Mouse (Mus musculus) forebrain, embryonic 11.5 days (tissue): ENCODE data around the gene Dpm3. TPM values are rescaled to one million over a fixed set of nuclear protein-coding genes. Genes with fewer than 3 reads are reported as not detected.

Experiments
- ATAC-seq: fragments of 200-750 bp; cut with Nextera tagmentation; replicated peaks from 2 replicates; pipeline ENCODE4 v1.8.0; 2017; ENCODE audit warnings: moderate TSS enrichment; ENCODE audit not compliant: low FRiP score
- DNase-seq: peaks from one replicate; pipeline ENCODE4 v3.0.0-alpha.2; 2017; ENCODE audit warnings: low spot score
- H3K27ac ChIP-seq: fragments of 300-500 bp; sonication (generic); 2 replicates; pipeline ENCODE4 v1.5.1; 2014; ENCODE audit warnings: low read depth, low read length
- H3K27me3 ChIP-seq: fragments of 300-500 bp; sonication (generic); 2 replicates; pipeline ENCODE4 v1.6.1; 2014; ENCODE audit warnings: mild to moderate bottlenecking, low read length, mixed read lengths; ENCODE audit not compliant: control insufficient read depth, insufficient read depth
- H3K36me3 ChIP-seq: fragments of 300-500 bp; sonication (generic); 2 replicates; pipeline ENCODE4 v1.6.1; 2014; ENCODE audit warnings: mild to moderate bottlenecking, low read length, moderate library complexity, mixed read lengths; ENCODE audit not compliant: control insufficient read depth, insufficient read depth
- H3K4me1 ChIP-seq: fragments of 300-500 bp; sonication (generic); replicated peaks from 2 replicates; pipeline ENCODE4 v1.6.1; 2014; ENCODE audit warnings: low read length, mixed read lengths; ENCODE audit not compliant: control insufficient read depth, insufficient read depth
- H3K4me2 ChIP-seq: fragments of 300-500 bp; sonication (generic); 2 replicates; pipeline ENCODE4 v1.6.1; 2014; ENCODE audit warnings: low read depth, mild to moderate bottlenecking, low read length, moderate library complexity, mixed read lengths; ENCODE audit not compliant: severe bottlenecking
- H3K4me3 ChIP-seq: fragments of 300-500 bp; sonication (generic); 2 replicates; pipeline ENCODE4 v1.5.1; 2014; ENCODE audit warnings: low read depth, low read length
- H3K9ac ChIP-seq: fragments of 300-500 bp; sonication (generic); 2 replicates; pipeline ENCODE4 v1.6.1; 2014; ENCODE audit warnings: low read length
- H3K9me3 ChIP-seq: fragments of 300-500 bp; sonication (generic); 2 replicates; pipeline ENCODE4 v1.6.1; 2016; ENCODE audit warnings: low read length, mixed read lengths; ENCODE audit not compliant: control insufficient read depth
- WGBS: fragments of 180-500 bp; shearing (Covaris S2); extraction: QIAGEN DNeasy Blood & Tissue Kit; methylation state at CpG from one replicate; pipeline ENCODE4 v1.1.7; 2014; 5-methylcytosine and 5-hydroxymethylcytosine counted together
- polyA plus RNA-seq: library from polyadenylated mRNA; unstranded; fragments of >200 nt; fragmentation: Nextera tagmentation; extraction: Ambion mirVana; gene quantifications from 2 replicates; pipeline ENCODE4 v1.2.1, GENCODE M21; 2014

Dpm3 gene
- polyA plus RNA-seq, 1 experiment from 2014 or later = 79.0 TPM

DNA sequence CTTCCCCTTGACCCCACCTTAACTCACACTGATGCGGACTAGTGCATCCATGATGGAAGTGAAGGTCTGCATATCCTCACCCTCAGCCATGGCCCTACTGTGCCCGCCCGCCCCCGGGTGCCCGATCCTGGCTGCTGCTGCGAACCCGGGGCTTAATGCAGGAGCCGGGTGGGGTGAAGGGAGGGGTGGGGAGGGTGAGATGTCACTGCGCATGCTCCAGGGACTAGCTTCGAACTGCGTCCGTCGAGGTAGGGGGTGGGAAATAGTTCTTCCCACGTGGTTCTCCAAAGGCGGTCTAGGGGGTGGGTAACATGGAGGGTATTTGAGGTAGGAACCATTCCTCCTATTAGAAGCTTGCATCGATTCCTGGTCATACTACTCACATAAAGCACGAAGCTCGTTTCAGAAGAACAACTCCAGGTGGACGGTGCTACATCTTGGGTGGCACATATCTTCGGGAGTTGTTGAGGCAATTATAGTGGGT, 13.4 kb upstream of the Dpm3 start, which contains the start of gene Krtcap2:
Gene Krtcap2 (plus strand): TSS at position 279 of the 484 bp plus-strand sequence.
- H3K36me3 ChIP-seq = no peaks in the 10 kb centered on the region; the same call in 1 of the 2 replicates
- H3K4me2 ChIP-seq = peak within 1 kb of the TSS; percentile 79
- H3K27me3 ChIP-seq = no peaks in the 10 kb centered on the region
- peak within 1 kb of the TSS; percentile 84 for H3K9ac ChIP-seq
- peak; percentile 82 for DNase-seq
- H3K4me3 ChIP-seq = peak within 1 kb of the TSS; percentile 78
- no peaks in the 10 kb centered on the region for H3K9me3 ChIP-seq
- peak within 1 kb of the TSS; percentile 74 for H3K27ac ChIP-seq
- 4% methylated on average over 20 of the region's 20 CpGs for WGBS
- ATAC-seq = peak; percentile 39
- peaks cover 24% of the 10 kb centered on the region for H3K4me1 ChIP-seq

DNA sequence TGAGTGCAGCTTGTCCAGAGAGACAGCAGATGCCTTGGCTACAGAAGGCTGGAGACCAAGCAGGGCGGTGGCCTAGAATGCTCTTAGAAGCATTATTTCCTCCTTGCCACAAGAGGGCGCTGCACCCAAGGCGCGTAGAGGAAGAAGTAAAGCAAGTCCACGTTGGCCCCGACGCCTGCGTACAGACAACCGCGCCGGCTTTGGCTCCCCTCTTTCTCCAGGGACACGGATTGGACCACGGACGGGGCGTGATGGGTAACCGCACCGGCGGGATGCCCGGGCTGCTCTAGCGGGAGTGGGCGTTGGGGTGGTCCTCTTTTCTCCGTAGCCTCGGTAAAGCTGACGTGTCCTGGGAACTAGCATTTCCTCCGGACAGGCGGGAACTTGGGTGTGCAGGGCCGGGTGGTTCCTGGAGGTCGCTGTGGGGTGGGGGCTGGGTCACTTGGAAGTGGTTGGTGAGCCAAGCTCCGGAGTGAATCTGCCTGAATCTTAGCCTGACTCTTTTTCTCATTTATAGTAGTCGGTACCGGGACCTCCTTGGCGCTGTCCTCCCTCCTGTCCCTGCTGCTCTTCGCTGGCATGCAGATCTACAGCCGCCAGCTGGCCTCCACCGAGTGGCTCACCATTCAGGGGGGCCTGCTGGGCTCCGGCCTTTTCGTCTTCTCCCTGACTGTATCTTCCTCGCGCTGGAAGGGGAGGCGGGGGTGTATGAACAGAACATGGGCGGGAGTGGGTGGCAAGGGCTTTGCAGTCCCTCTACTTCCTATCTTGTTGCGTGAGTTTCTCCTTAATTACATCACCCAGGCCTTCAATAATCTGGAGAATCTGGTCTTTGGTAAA, 12.7 kb upstream of the Dpm3 start, which contains the start of gene Trim46:
Gene Trim46 (minus strand): TSS at position 49 of the 840 bp plus-strand sequence.
- Histone ChIP-seq H3K27me3 (no peaks in the 10 kb centered on the region), H3K4me1 (peaks cover 27% of the 10 kb centered on the region), H3K4me3 (peak within 1 kb of the TSS; percentile 78), H3K9me3 (no peaks in the 10 kb centered on the region), H3K27ac (peak within 1 kb of the TSS; percentile 74), H3K36me3 (no peaks in the 10 kb centered on the region; the same call in 1 of the 2 replicates), H3K9ac (peak within 1 kb of the TSS; percentile 84), H3K4me2 (peak within 1 kb of the TSS; percentile 79)
- WGBS = 1% methylated on average over 42 of the region's 42 CpGs
- ATAC-seq (peak; percentile 63), DNase-seq (peak; percentile 94)

DNA sequence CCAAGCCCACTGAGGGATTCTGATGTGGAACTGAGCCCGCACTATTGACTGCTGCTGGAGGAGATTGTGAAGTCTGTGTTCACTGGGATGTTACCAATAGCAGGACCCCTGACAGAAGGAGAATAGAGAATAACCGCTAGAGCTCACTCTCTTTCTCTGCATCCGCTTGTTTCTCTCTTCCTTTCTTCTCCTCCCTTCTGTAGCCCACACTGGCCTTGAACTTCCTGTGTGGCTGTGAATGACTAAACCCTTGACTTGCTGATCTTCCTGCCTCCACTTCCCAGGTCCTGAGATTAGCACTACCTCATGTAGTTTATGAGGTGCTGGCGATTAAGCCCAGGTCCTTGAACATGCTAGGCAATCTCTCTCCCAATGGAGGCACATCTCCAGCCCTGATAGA, 11.7 kb upstream of the Dpm3 start:
- H3K27me3 ChIP-seq = no peaks in the 10 kb centered on the region; the same call in 1 of the 2 replicates
- H3K9me3 ChIP-seq = no peaks in the 10 kb centered on the region
- peak overlapping the region; percentile 78 for H3K4me3 ChIP-seq
- no peak for DNase-seq
- no peak for ATAC-seq
- H3K9ac ChIP-seq = peak overlapping the region; percentile 84
- peak overlapping the region; percentile 79; the same call in 1 of the 2 replicates for H3K4me2 ChIP-seq
- no peak overlapping the region for H3K27ac ChIP-seq
- peaks cover 27% of the 10 kb centered on the region for H3K4me1 ChIP-seq
- 86% methylated on average over 4 of the region's 4 CpGs for WGBS
- H3K36me3 ChIP-seq = no peaks in the 10 kb centered on the region; the same call in 1 of the 2 replicates

DNA sequence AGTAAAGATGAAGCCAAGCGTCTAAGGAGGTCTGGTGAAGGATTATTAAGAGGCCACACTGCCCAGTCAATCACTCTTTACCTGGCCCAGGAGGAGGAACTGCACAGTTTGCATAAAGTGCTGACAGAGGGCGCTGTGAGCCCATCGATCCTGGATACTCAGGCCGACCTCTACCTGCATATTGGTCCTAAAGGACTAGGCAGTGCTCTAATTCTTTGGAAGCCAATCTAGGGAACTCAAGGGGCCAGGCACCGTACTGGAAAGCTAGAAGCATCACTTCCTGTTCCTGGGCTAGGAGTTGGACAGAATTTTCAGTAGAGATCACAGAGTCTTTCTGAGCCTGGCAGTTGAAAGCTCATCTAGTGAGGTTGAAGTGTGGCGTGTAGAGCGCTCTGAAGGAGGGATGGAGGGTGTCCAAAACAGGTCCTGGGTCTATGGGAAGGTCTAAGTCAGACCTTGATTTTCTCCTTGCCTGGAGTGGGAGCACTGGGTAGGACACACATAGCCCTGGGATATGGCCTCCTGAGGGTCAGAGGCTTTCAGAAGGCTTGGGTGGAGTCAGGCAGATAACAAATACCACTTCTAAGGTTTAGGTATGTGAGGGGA, 8.6 kb upstream of the Dpm3 start:
- H3K9ac ChIP-seq = no peak overlapping the region
- no peaks in the 10 kb centered on the region; the same call in 1 of the 2 replicates for H3K36me3 ChIP-seq
- ATAC-seq (no peak), DNase-seq (no peak)
- H3K27me3 ChIP-seq = no peaks in the 10 kb centered on the region; the same call in 1 of the 2 replicates
- no peaks in the 10 kb centered on the region for H3K9me3 ChIP-seq
- H3K27ac ChIP-seq = no peak overlapping the region
- WGBS = 24% methylated on average over 7 of the region's 7 CpGs
- H3K4me3 ChIP-seq = no peak overlapping the region
- no peak overlapping the region for H3K4me2 ChIP-seq
- peaks cover 12% of the 10 kb centered on the region for H3K4me1 ChIP-seq

DNA sequence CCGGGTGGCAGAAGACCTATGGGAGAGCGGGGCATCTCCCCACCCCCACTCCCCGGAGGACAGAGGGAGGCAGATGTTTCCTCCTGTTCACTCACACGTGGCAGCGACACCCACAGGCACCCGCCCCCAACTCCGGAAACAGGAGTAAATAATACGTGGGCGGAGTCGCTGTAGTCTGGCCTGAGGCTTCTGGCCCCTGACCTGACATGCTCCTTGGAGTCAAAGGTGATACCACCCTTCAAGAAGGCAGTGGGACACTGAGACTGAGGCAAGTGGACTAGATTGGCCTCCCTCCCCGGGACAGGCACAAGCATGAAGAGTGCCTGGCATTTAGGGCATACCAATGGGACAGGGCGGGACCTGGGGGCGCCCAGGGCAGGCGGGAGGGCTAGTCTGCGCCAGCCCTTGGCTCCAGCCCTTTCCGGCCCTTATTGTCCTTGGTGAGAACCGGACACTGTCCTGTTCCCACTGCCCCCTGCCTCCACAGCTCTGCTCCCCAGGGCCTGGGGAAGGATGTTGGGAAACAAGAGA, 7.7 kb upstream of the Dpm3 start:
- ATAC-seq = no peak
- DNase-seq = no peak
- Histone ChIP-seq H3K4me1 (peaks cover 7% of the 10 kb centered on the region), H3K27me3 (no peaks in the 10 kb centered on the region; the same call in 1 of the 2 replicates), H3K36me3 (no peaks in the 10 kb centered on the region; the same call in 1 of the 2 replicates), H3K27ac (no peak overlapping the region), H3K9ac (0 out of 2 replicates have a peak overlapping the region, but pooled peaks have one; percentile 9), H3K4me2 (no peak overlapping the region), H3K9me3 (no peaks in the 10 kb centered on the region), H3K4me3 (no peak overlapping the region)
- 11% methylated on average over 17 of the region's 17 CpGs for WGBS

DNA sequence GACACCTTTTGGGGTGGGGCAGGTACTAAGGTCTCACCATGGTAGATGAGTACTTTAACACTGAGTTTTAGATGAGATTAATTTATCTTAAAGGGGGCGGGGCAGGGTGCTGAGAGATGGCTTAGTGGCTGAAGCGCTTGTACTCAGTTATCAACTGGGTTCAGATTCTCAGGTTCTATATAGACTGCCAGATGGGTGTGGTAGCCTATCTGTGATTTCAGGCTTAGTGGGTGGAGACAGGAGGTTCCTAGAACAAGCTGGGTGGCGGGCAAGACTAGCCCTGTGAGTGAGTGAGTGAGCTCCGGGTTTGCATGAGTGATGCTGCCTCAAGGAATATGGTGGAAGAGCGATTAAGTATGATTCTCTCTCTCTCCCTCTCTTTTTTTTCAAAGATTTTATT, 4.2 kb upstream of the Dpm3 start:
- Histone ChIP-seq H3K4me2 (no peak overlapping the region), H3K27me3 (no peaks in the 10 kb centered on the region; the same call in 1 of the 2 replicates), H3K36me3 (no peaks in the 10 kb centered on the region), H3K9me3 (no peaks in the 10 kb centered on the region), H3K27ac (no peak overlapping the region), H3K9ac (no peak overlapping the region), H3K4me3 (no peak overlapping the region), H3K4me1 (peaks cover 3% of the 10 kb centered on the region; the same call in 1 of the 2 replicates)
- ATAC-seq (no peak), DNase-seq (no peak)
- 90% methylated on average over 5 of the region's 5 CpGs for WGBS

DNA sequence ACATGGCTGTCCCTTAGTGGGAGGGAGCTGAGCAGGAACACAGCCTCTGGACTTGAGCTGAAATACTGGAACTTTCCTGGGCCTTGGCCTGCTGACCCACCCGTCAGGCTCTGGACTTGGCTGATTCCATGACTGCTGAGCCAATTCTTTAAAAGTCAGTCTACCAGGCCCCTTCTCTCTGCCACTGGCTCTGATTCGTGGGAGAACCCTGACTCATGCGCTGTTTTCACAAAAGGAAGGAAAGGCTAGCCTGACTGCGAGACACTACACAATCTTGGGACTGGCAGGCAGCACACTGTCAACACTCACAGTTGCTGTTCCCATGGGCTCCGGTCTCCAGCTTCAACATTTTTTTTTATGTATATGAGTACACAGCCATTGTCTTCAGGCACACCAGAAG, 3.0 kb upstream of the Dpm3 start:
- Histone ChIP-seq H3K4me2 (no peak overlapping the region), H3K4me3 (no peak overlapping the region), H3K36me3 (no peaks in the 10 kb centered on the region), H3K9ac (no peak overlapping the region), H3K27me3 (no peaks in the 10 kb centered on the region; the same call in 1 of the 2 replicates), H3K9me3 (no peaks in the 10 kb centered on the region), H3K27ac (no peak overlapping the region), H3K4me1 (peaks cover 2% of the 10 kb centered on the region; the same call in 1 of the 2 replicates)
- ATAC-seq (no peak), DNase-seq (no peak)
- whole genome bisulfite sequencing = 80% methylated on average over 5 of the region's 5 CpGs

DNA sequence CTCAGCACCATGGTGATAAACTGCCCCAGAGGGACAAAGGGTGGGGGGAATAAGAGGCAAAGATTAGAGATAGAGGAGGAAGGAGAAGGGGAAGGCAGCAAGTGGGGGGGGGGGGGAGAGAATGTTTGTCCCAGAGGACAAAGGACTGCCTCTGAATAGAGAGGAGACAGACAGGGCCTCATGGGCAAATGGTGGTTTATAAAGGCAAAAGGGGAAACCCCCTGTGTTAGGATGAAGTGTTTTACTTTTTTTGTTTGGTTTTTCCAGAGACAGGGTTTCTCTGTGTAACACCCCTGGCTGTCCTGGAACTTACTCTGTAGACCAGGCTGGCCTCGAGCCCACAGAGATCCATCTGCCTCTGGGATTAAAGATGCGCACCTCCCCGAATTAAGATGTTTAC, 1.1 kb downstream of the Dpm3 start:
- H3K9me3 ChIP-seq = no peaks in the 10 kb centered on the region
- H3K4me3 ChIP-seq = no peak overlapping the region
- H3K36me3 ChIP-seq = no peaks in the 10 kb centered on the region
- no peak overlapping the region for H3K27ac ChIP-seq
- no peaks in the 10 kb centered on the region for H3K4me1 ChIP-seq
- ATAC-seq (no peak), DNase-seq (no peak)
- H3K9ac ChIP-seq = no peak overlapping the region
- H3K27me3 ChIP-seq = no peaks in the 10 kb centered on the region
- H3K4me2 ChIP-seq = no peak overlapping the region
- 78% methylated on average over 3 of the region's 3 CpGs for WGBS
